Mouse (Mus musculus): Measurements from ENCODE around the gene Ltbr. TPM values are rescaled to one million over a fixed set of nuclear protein-coding genes. Genes with fewer than 3 reads are reported as not detected.

Gene Ltbr
- 2.3 TPM for polyA plus RNA-seq (2014; fragmentation: Illumina TruSeq; extraction: RNeasy Lipid Tissue Mini Kit (QIAGEN cat#74804); ENCODE audit: low read depth, low replicate concordance)

DNA sequence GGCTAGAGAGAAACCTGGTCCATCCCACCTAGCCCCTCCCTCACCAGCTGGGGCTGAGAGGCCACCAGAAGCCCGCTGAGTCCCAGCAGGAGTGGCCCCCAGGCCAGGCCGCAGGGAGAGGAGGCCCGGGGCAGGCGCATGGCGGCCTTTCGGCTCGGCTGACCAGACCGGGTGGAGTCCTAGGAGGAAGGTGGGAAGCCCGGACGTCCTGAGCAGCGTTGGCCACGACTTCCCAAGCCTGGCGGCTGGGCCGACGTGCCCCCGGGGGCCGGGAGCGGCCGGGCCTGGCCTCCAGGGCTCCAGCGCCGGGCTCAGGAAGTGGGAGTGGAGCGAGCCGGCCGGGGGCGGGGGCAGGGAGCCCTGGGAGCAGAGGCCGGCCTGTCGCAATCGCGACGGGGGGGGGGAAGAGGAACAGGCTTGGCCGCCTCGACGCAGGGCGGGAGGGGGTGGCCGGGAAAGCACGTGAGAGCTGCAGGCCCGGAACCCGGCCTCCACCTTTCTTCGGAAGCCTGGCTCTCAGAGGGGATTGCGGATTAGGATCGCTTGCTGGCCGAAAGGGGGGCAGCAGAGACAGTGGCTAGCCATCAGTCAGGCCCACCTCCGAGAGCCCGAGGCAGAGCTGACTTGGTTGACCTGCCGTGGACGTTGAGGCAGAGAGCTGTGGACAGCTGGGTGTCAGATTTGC, at the start of gene Ltbr:
Ltbr (minus strand) TSS at position 340 of the 685 bp plus-strand sequence.

GRCm38 (mm10) chr6:125348721-125349574, 35.3 kb upstream of the Ltbr start, which contains the start of gene Tnfrsf1a:
Gene Tnfrsf1a, plus strand, starts transcription at chr6:125349362.

GRCm38 (mm10) chr6:125320323-125320722, 6.6 kb upstream of the Ltbr start, which contains the start of gene Scnn1a:
Gene Scnn1a, plus strand, starts transcription at chr6:125320659.

GRCm38 (mm10) chr6:125285890-125286289, 27.8 kb downstream of the Ltbr start, which contains the start of gene Tuba3a:
Gene Tuba3a, minus strand, starts transcription at chr6:125286042.

Other genes starting within 250 kb of the Ltbr start
- not detected for gene Lpar5, start 246.0 kb downstream of the Ltbr start, polyA plus RNA-seq (2014; fragmentation: Illumina TruSeq; extraction: RNeasy Lipid Tissue Mini Kit (QIAGEN cat#74804); ENCODE audit: low read depth, low replicate concordance)
- gene Chd4, start 217.9 kb downstream of the Ltbr start, polyA plus RNA-seq (2014; fragmentation: Illumina TruSeq; extraction: RNeasy Lipid Tissue Mini Kit (QIAGEN cat#74804); ENCODE audit: low read depth, low replicate concordance), result 23.4 TPM
- gene Nop2, start 182.0 kb downstream of the Ltbr start, polyA plus RNA-seq (2014; fragmentation: Illumina TruSeq; extraction: RNeasy Lipid Tissue Mini Kit (QIAGEN cat#74804); ENCODE audit: low read depth, low replicate concordance), result 1.1 TPM
- gene Iffo1, start 168.6 kb downstream of the Ltbr start, polyA plus RNA-seq (2014; fragmentation: Illumina TruSeq; extraction: RNeasy Lipid Tissue Mini Kit (QIAGEN cat#74804); ENCODE audit: low read depth, low replicate concordance), result 1.5 TPM
- gene Gapdh, start 147.4 kb downstream of the Ltbr start, polyA plus RNA-seq (2014; fragmentation: Illumina TruSeq; extraction: RNeasy Lipid Tissue Mini Kit (QIAGEN cat#74804); ENCODE audit: low read depth, low replicate concordance), result 206 TPM
- 0.34 TPM for gene Ncapd2, start 122.2 kb downstream of the Ltbr start, polyA plus RNA-seq (2014; fragmentation: Illumina TruSeq; extraction: RNeasy Lipid Tissue Mini Kit (QIAGEN cat#74804); ENCODE audit: low read depth, low replicate concordance)
- gene Mrpl51, start 122.1 kb downstream of the Ltbr start, polyA plus RNA-seq (2014; fragmentation: Illumina TruSeq; extraction: RNeasy Lipid Tissue Mini Kit (QIAGEN cat#74804); ENCODE audit: low read depth, low replicate concordance), result 76.4 TPM
- 2.5 TPM for gene Vamp1, start 98.3 kb downstream of the Ltbr start, polyA plus RNA-seq (2014; fragmentation: Illumina TruSeq; extraction: RNeasy Lipid Tissue Mini Kit (QIAGEN cat#74804); ENCODE audit: low read depth, low replicate concordance)
- gene Tapbpl, start 82.0 kb downstream of the Ltbr start, polyA plus RNA-seq (2014; fragmentation: Illumina TruSeq; extraction: RNeasy Lipid Tissue Mini Kit (QIAGEN cat#74804); ENCODE audit: low read depth, low replicate concordance), result 4.5 TPM
- gene Cd27, start 76.9 kb downstream of the Ltbr start, polyA plus RNA-seq (2014; fragmentation: Illumina TruSeq; extraction: RNeasy Lipid Tissue Mini Kit (QIAGEN cat#74804); ENCODE audit: low read depth, low replicate concordance), result not detected
- gene Tuba3a, start 27.8 kb downstream of the Ltbr start, polyA plus RNA-seq (2014; fragmentation: Illumina TruSeq; extraction: RNeasy Lipid Tissue Mini Kit (QIAGEN cat#74804); ENCODE audit: low read depth, low replicate concordance), result not detected
- 4.1 TPM for gene Scnn1a, start 6.8 kb upstream of the Ltbr start, polyA plus RNA-seq (2014; fragmentation: Illumina TruSeq; extraction: RNeasy Lipid Tissue Mini Kit (QIAGEN cat#74804); ENCODE audit: low read depth, low replicate concordance)
- 8.7 TPM for gene Tnfrsf1a, start 35.5 kb upstream of the Ltbr start, polyA plus RNA-seq (2014; fragmentation: Illumina TruSeq; extraction: RNeasy Lipid Tissue Mini Kit (QIAGEN cat#74804); ENCODE audit: low read depth, low replicate concordance)
- gene Plekhg6, start 66.9 kb upstream of the Ltbr start, polyA plus RNA-seq (2014; fragmentation: Illumina TruSeq; extraction: RNeasy Lipid Tissue Mini Kit (QIAGEN cat#74804); ENCODE audit: low read depth, low replicate concordance), result 0.32 TPM
- 17.1 TPM for gene Cd9, start 180.9 kb upstream of the Ltbr start, polyA plus RNA-seq (2014; fragmentation: Illumina TruSeq; extraction: RNeasy Lipid Tissue Mini Kit (QIAGEN cat#74804); ENCODE audit: low read depth, low replicate concordance)
- 0.69 TPM for gene Vwf, start 232.9 kb upstream of the Ltbr start, polyA plus RNA-seq (2014; fragmentation: Illumina TruSeq; extraction: RNeasy Lipid Tissue Mini Kit (QIAGEN cat#74804); ENCODE audit: low read depth, low replicate concordance)

Measured in liver, adult 10 weeks (tissue).